Mouse (Mus musculus): Measurements from ENCODE around the gene C8g. TPM values are rescaled to one million over a fixed set of nuclear protein-coding genes. Genes with fewer than 3 reads are reported as not detected.

C8g gene
- total RNA-seq, 1 experiment, result 2.1 TPM

- Histone ChIP-seq H3K9ac (ENCODE audit: insufficient read depth, low read depth, low read length, poor library complexity, severe bottlenecking) (no peak overlapping the region), H3K36me3 (ENCODE audit: control insufficient read depth, insufficient read depth, low read length, poor library complexity, severe bottlenecking) (no peaks in the 10 kb centered on the region), H3K4me3 (ENCODE audit: insufficient read depth in 1 of 2, low read depth in 1 of 2, low read length in 2 of 2, poor library complexity in 1 of 2, severe bottlenecking in 1 of 2) (no peak overlapping the region), H3K4me1 (ENCODE audit: control insufficient read depth in 2 of 2, insufficient read depth in 2 of 2, low read length in 2 of 2, poor library complexity in 1 of 2) (no peaks in the 10 kb centered on the region), H3K27ac (ENCODE audit: insufficient read depth, low read depth, low read length, poor library complexity, severe bottlenecking) (no peak overlapping the region), H3K9me3 (ENCODE audit: control insufficient read depth, insufficient read depth, low read depth, low read length) (no peaks in the 10 kb centered on the region)
- TF ChIP-seq ZC3H11A (IDR thresholded peaks at IDR 0.05; ENCODE audit: borderline replicate concordance, low read depth, low read length), result no peak
- TF ChIP-seq ZNF384 (IDR thresholded peaks at IDR 0.05; ENCODE audit: low read depth, low read length), result no peak
- TF ChIP-seq HCFC1 (IDR thresholded peaks at IDR 0.05; ENCODE audit: borderline replicate concordance, insufficient read depth, low read length), result no peak
- no peak for TF ChIP-seq CHD2 (IDR thresholded peaks at IDR 0.05; ENCODE audit: low read depth, low read length)
- no peak for TF ChIP-seq MAFK (IDR thresholded peaks at IDR 0.05; ENCODE audit: insufficient read depth, low read depth, low read length)
- in situ Hi-C loops (cut with MboI; ENCODE audit: low sequenced_read_pairs in 2 of 2, unreplicated experiment in 2 of 2), result no loop called here
- no peak for DNase-seq (ENCODE audit: low read depth, low spot score)
Measured at GRCm38 (mm10) chr2:25509912-25510311, 8.4 kb upstream of the C8g start.

- in situ Hi-C loops (cut with MboI; ENCODE audit: low sequenced_read_pairs in 2 of 2, unreplicated experiment in 2 of 2), result no loop called here
- Histone ChIP-seq H3K4me1 (ENCODE audit: control insufficient read depth in 2 of 2, insufficient read depth in 2 of 2, low read length in 2 of 2, poor library complexity in 1 of 2) (peaks cover 0 to 5% of the 10 kb centered on the region in 2 experiments; a peak in 1 of 4 replicates), H3K9ac (ENCODE audit: insufficient read depth, low read depth, low read length, poor library complexity, severe bottlenecking) (no peak overlapping the region), H3K27ac (ENCODE audit: insufficient read depth, low read depth, low read length, poor library complexity, severe bottlenecking) (no peak overlapping the region), H3K4me3 (ENCODE audit: insufficient read depth in 1 of 2, low read depth in 1 of 2, low read length in 2 of 2, poor library complexity in 1 of 2, severe bottlenecking in 1 of 2) (no peak overlapping the region), H3K36me3 (ENCODE audit: control insufficient read depth, insufficient read depth, low read length, poor library complexity, severe bottlenecking) (peaks cover 11% of the 10 kb centered on the region; the same call in 1 of the 2 replicates), H3K9me3 (ENCODE audit: control insufficient read depth, insufficient read depth, low read depth, low read length) (no peaks in the 10 kb centered on the region)
- no peak for TF ChIP-seq MAFK (IDR thresholded peaks at IDR 0.05; ENCODE audit: insufficient read depth, low read depth, low read length)
- no peak for TF ChIP-seq ZC3H11A (IDR thresholded peaks at IDR 0.05; ENCODE audit: borderline replicate concordance, low read depth, low read length)
- no peak for TF ChIP-seq CHD2 (IDR thresholded peaks at IDR 0.05; ENCODE audit: low read depth, low read length)
- TF ChIP-seq ZNF384 (IDR thresholded peaks at IDR 0.05; ENCODE audit: low read depth, low read length), result no peak
- TF ChIP-seq HCFC1 (IDR thresholded peaks at IDR 0.05; ENCODE audit: borderline replicate concordance, insufficient read depth, low read length), result no peak
- DNase-seq (ENCODE audit: low read depth, low spot score), result no peak
Measured at GRCm38 (mm10) chr2:25506964-25507363, 5.4 kb upstream of the C8g start.

GRCm38 (mm10) chr2:25505860-25506259 is 4.3 kb upstream of the C8g start:
- Histone ChIP-seq H3K27ac (ENCODE audit: insufficient read depth, low read depth, low read length, poor library complexity, severe bottlenecking) (no peak overlapping the region), H3K36me3 (ENCODE audit: control insufficient read depth, insufficient read depth, low read length, poor library complexity, severe bottlenecking) (peaks cover 11% of the 10 kb centered on the region; the same call in 1 of the 2 replicates), H3K4me3 (ENCODE audit: insufficient read depth in 1 of 2, low read depth in 1 of 2, low read length in 2 of 2, poor library complexity in 1 of 2, severe bottlenecking in 1 of 2) (no peak overlapping the region), H3K9ac (ENCODE audit: insufficient read depth, low read depth, low read length, poor library complexity, severe bottlenecking) (no peak overlapping the region), H3K9me3 (ENCODE audit: control insufficient read depth, insufficient read depth, low read depth, low read length) (no peaks in the 10 kb centered on the region), H3K4me1 (ENCODE audit: control insufficient read depth in 2 of 2, insufficient read depth in 2 of 2, low read length in 2 of 2, poor library complexity in 1 of 2) (peaks cover 0 to 6% of the 10 kb centered on the region in 2 experiments; a peak in 1 of 4 replicates)
- in situ Hi-C loops (cut with MboI; ENCODE audit: low sequenced_read_pairs in 2 of 2, unreplicated experiment in 2 of 2), result no loop called here
- DNase-seq (ENCODE audit: low read depth, low spot score), result no peak
- TF ChIP-seq HCFC1 (IDR thresholded peaks at IDR 0.05; ENCODE audit: borderline replicate concordance, insufficient read depth, low read length) (no peak), ZNF384 (IDR thresholded peaks at IDR 0.05; ENCODE audit: low read depth, low read length) (no peak), CHD2 (IDR thresholded peaks at IDR 0.05; ENCODE audit: low read depth, low read length) (no peak), MAFK (IDR thresholded peaks at IDR 0.05; ENCODE audit: insufficient read depth, low read depth, low read length) (no peak), ZC3H11A (IDR thresholded peaks at IDR 0.05; ENCODE audit: borderline replicate concordance, low read depth, low read length) (no peak)

- Histone ChIP-seq H3K4me3 (ENCODE audit: insufficient read depth in 1 of 2, low read depth in 1 of 2, low read length in 2 of 2, poor library complexity in 1 of 2, severe bottlenecking in 1 of 2) (no peak overlapping the region), H3K36me3 (ENCODE audit: control insufficient read depth, insufficient read depth, low read length, poor library complexity, severe bottlenecking) (peaks cover 11% of the 10 kb centered on the region; the same call in 1 of the 2 replicates), H3K27ac (ENCODE audit: insufficient read depth, low read depth, low read length, poor library complexity, severe bottlenecking) (no peak overlapping the region), H3K9me3 (ENCODE audit: control insufficient read depth, insufficient read depth, low read depth, low read length) (no peaks in the 10 kb centered on the region), H3K9ac (ENCODE audit: insufficient read depth, low read depth, low read length, poor library complexity, severe bottlenecking) (no peak overlapping the region), H3K4me1 (ENCODE audit: control insufficient read depth in 2 of 2, insufficient read depth in 2 of 2, low read length in 2 of 2, poor library complexity in 1 of 2) (peaks cover 0 to 8% of the 10 kb centered on the region in 2 experiments; a peak in 1 of 4 replicates)
- TF ChIP-seq ZNF384 (IDR thresholded peaks at IDR 0.05; ENCODE audit: low read depth, low read length) (no peak), ZC3H11A (IDR thresholded peaks at IDR 0.05; ENCODE audit: borderline replicate concordance, low read depth, low read length) (no peak), CHD2 (IDR thresholded peaks at IDR 0.05; ENCODE audit: low read depth, low read length) (no peak), HCFC1 (IDR thresholded peaks at IDR 0.05; ENCODE audit: borderline replicate concordance, insufficient read depth, low read length) (no peak), MAFK (IDR thresholded peaks at IDR 0.05; ENCODE audit: insufficient read depth, low read depth, low read length) (no peak)
- in situ Hi-C loops (cut with MboI; ENCODE audit: low sequenced_read_pairs in 2 of 2, unreplicated experiment in 2 of 2), result no loop called here
- DNase-seq (ENCODE audit: low read depth, low spot score), result no peak
Measured at GRCm38 (mm10) chr2:25505000-25505399, 3.5 kb upstream of the C8g start.
